Mouse (Mus musculus) forebrain, embryonic 12.5 days (tissue): ENCODE measurements at regions not wholly inside any gene's neighbourhood (a gene's known extent, or its start where the extent isn't known, plus 50 kb on each side); places are given as distances from the start of the nearest gene placed in this dataset.

ENCODE experiments used
- ATAC-seq: fragments of 200-750 bp; cut with Nextera tagmentation; 2 replicates; pipeline ENCODE4 v1.8.0; 2017; ENCODE audit warnings: moderate TSS enrichment; ENCODE audit not compliant: low FRiP score
- H3K27ac ChIP-seq: fragments of 300-500 bp; sonication (generic); 2 replicates; pipeline ENCODE4 v1.5.1; 2016; ENCODE audit warnings: mild to moderate bottlenecking
- H3K27me3 ChIP-seq: fragments of 300-500 bp; sonication (generic); 2 replicates; pipeline ENCODE4 v1.6.1; 2016; ENCODE audit warnings: mild to moderate bottlenecking
- H3K36me3 ChIP-seq: fragments of 300-500 bp; sonication (generic); replicated peaks from 2 replicates; pipeline ENCODE4 v1.6.1; 2016; ENCODE audit warnings: mild to moderate bottlenecking
- H3K4me1 ChIP-seq: fragments of 300-500 bp; sonication (generic); 2 replicates; pipeline ENCODE4 v1.6.1; 2016
- H3K4me2 ChIP-seq: fragments of 300-500 bp; sonication (generic); 2 replicates; pipeline ENCODE4 v1.6.1; 2016; ENCODE audit warnings: mild to moderate bottlenecking, moderate library complexity
- H3K4me3 ChIP-seq: fragments of 300-500 bp; sonication (generic); replicated peaks from 2 replicates; pipeline ENCODE4 v1.5.1; 2016; ENCODE audit warnings: mild to moderate bottlenecking
- H3K9ac ChIP-seq: fragments of 300-500 bp; sonication (generic); 2 replicates; pipeline ENCODE4 v1.6.1; 2016; ENCODE audit warnings: mild to moderate bottlenecking
- H3K9me3 ChIP-seq: fragments of 300-500 bp; sonication (generic); 2 replicates; pipeline ENCODE4 v1.6.1; 2016
- WGBS: fragments of 180-500 bp; shearing (Covaris S2); methylation state at CpG from one replicate; pipeline ENCODE4 v1.1.7; 2016; 5-methylcytosine and 5-hydroxymethylcytosine counted together

GRCm38 (mm10) chr9:9606322-9606721, 367.4 kb upstream of the Arhgap42 start:
- WGBS = 96% methylated on average over 1 of the region's 1 CpGs
- Histone ChIP-seq H3K27ac (no peak overlapping the region), H3K9me3 (no peaks in the 10 kb centered on the region), H3K4me2 (no peak overlapping the region), H3K4me1 (no peaks in the 10 kb centered on the region), H3K36me3 (no peaks in the 10 kb centered on the region), H3K9ac (no peak overlapping the region), H3K4me3 (no peak overlapping the region), H3K27me3 (no peaks in the 10 kb centered on the region)
- no peak for ATAC-seq

GRCm38 (mm10) chr9:9591263-9591662, 352.4 kb upstream of the Arhgap42 start:
- Histone ChIP-seq H3K9ac (no peak overlapping the region), H3K36me3 (no peaks in the 10 kb centered on the region)
- ATAC-seq = no peak

GRCm38 (mm10) chr9:9583011-9583605, 344.2 kb upstream of the Arhgap42 start:
- no peaks in the 10 kb centered on the region for H3K9me3 ChIP-seq
- H3K4me3 ChIP-seq = no peak overlapping the region
- H3K9ac ChIP-seq = no peak overlapping the region
- no peak; the same call in 1 of the 2 replicates for ATAC-seq
- H3K4me2 ChIP-seq = no peak overlapping the region
- no peaks in the 10 kb centered on the region for H3K36me3 ChIP-seq
- no peak overlapping the region for H3K27ac ChIP-seq
- no peaks in the 10 kb centered on the region for H3K27me3 ChIP-seq
- no peaks in the 10 kb centered on the region for H3K4me1 ChIP-seq
- 71% methylated on average over 2 of the region's 2 CpGs for WGBS

More at GRCm38 (mm10) chr9:9591263-9591662, 352.4 kb upstream of the Arhgap42 start:
- no peaks in the 10 kb centered on the region for H3K27me3 ChIP-seq
- no peak overlapping the region for H3K27ac ChIP-seq
- H3K4me3 ChIP-seq = no peak overlapping the region
- H3K9me3 ChIP-seq = no peaks in the 10 kb centered on the region
- H3K4me1 ChIP-seq = no peaks in the 10 kb centered on the region
- no peak overlapping the region for H3K4me2 ChIP-seq

- Histone ChIP-seq H3K27ac (no peak overlapping the region), H3K9ac (no peak overlapping the region), H3K4me3 (no peak overlapping the region), H3K36me3 (no peaks in the 10 kb centered on the region), H3K4me2 (no peak overlapping the region), H3K9me3 (no peaks in the 10 kb centered on the region), H3K27me3 (no peaks in the 10 kb centered on the region), H3K4me1 (no peaks in the 10 kb centered on the region)
- ATAC-seq = no peak
- 84% methylated on average over 3 of the region's 3 CpGs for WGBS
Observed at GRCm38 (mm10) chr9:9582301-9583010, 343.6 kb upstream of the Arhgap42 start.

GRCm38 (mm10) chr9:9568040-9568649, 329.2 kb upstream of the Arhgap42 start:
- H3K4me3 ChIP-seq = no peak overlapping the region
- 80% methylated on average over 5 of the region's 5 CpGs for WGBS
- no peak overlapping the region for H3K9ac ChIP-seq
- no peak overlapping the region for H3K4me2 ChIP-seq
- H3K27ac ChIP-seq = no peak overlapping the region
- ATAC-seq = no peak
- no peaks in the 10 kb centered on the region for H3K9me3 ChIP-seq
- no peaks in the 10 kb centered on the region for H3K27me3 ChIP-seq
- no peaks in the 10 kb centered on the region for H3K36me3 ChIP-seq
- H3K4me1 ChIP-seq = no peaks in the 10 kb centered on the region

- Histone ChIP-seq H3K27ac (no peak overlapping the region), H3K4me3 (no peak overlapping the region), H3K9ac (no peak overlapping the region), H3K4me2 (no peak overlapping the region), H3K27me3 (no peaks in the 10 kb centered on the region), H3K4me1 (no peaks in the 10 kb centered on the region), H3K9me3 (no peaks in the 10 kb centered on the region), H3K36me3 (no peaks in the 10 kb centered on the region)
- ATAC-seq = no peak
Observed at GRCm38 (mm10) chr9:9564551-9564950, 325.6 kb upstream of the Arhgap42 start.

GRCm38 (mm10) chr9:9548657-9549056, 309.8 kb upstream of the Arhgap42 start:
- no peak overlapping the region for H3K27ac ChIP-seq
- H3K9me3 ChIP-seq = no peaks in the 10 kb centered on the region
- no peak overlapping the region for H3K4me3 ChIP-seq
- no peak overlapping the region for H3K9ac ChIP-seq
- no peak for ATAC-seq
- H3K27me3 ChIP-seq = no peaks in the 10 kb centered on the region
- no peak overlapping the region for H3K4me2 ChIP-seq
- H3K4me1 ChIP-seq = no peaks in the 10 kb centered on the region
- no peaks in the 10 kb centered on the region for H3K36me3 ChIP-seq

GRCm38 (mm10) chr9:9547570-9547969, 308.7 kb upstream of the Arhgap42 start:
- no peak for ATAC-seq
- no peak overlapping the region for H3K9ac ChIP-seq
- no peak overlapping the region for H3K4me2 ChIP-seq
- H3K9me3 ChIP-seq = no peaks in the 10 kb centered on the region
- no peaks in the 10 kb centered on the region for H3K36me3 ChIP-seq
- H3K4me1 ChIP-seq = no peaks in the 10 kb centered on the region
- H3K4me3 ChIP-seq = no peak overlapping the region
- no peaks in the 10 kb centered on the region for H3K27me3 ChIP-seq
- 80% methylated on average over 3 of the region's 3 CpGs for WGBS
- no peak overlapping the region for H3K27ac ChIP-seq

GRCm38 (mm10) chr9:9547121-9547520, 308.2 kb upstream of the Arhgap42 start:
- H3K36me3 ChIP-seq = no peaks in the 10 kb centered on the region
- no peak overlapping the region for H3K9ac ChIP-seq
- H3K4me1 ChIP-seq = no peaks in the 10 kb centered on the region
- H3K27ac ChIP-seq = no peak overlapping the region
- H3K9me3 ChIP-seq = no peaks in the 10 kb centered on the region
- H3K4me3 ChIP-seq = no peak overlapping the region
- no peaks in the 10 kb centered on the region for H3K27me3 ChIP-seq
- no peak for ATAC-seq
- 73% methylated on average over 2 of the region's 2 CpGs for WGBS
- no peak overlapping the region for H3K4me2 ChIP-seq

- Histone ChIP-seq H3K27ac (no peak overlapping the region), H3K9ac (no peak overlapping the region), H3K27me3 (no peaks in the 10 kb centered on the region), H3K4me1 (no peaks in the 10 kb centered on the region), H3K4me3 (no peak overlapping the region), H3K4me2 (no peak overlapping the region), H3K9me3 (no peaks in the 10 kb centered on the region), H3K36me3 (no peaks in the 10 kb centered on the region)
- ATAC-seq = no peak
- 88% methylated on average over 2 of the region's 2 CpGs for WGBS
Observed at GRCm38 (mm10) chr9:9500345-9500744, 261.4 kb upstream of the Arhgap42 start.

GRCm38 (mm10) chr9:9493594-9494182, 254.8 kb upstream of the Arhgap42 start:
- WGBS = 68% methylated on average over 3 of the region's 3 CpGs
- H3K4me3 ChIP-seq = no peak overlapping the region
- no peaks in the 10 kb centered on the region for H3K9me3 ChIP-seq
- H3K27ac ChIP-seq = no peak overlapping the region
- H3K36me3 ChIP-seq = no peaks in the 10 kb centered on the region
- H3K4me1 ChIP-seq = no peaks in the 10 kb centered on the region
- no peaks in the 10 kb centered on the region for H3K27me3 ChIP-seq
- no peak for ATAC-seq
- H3K4me2 ChIP-seq = no peak overlapping the region
- no peak overlapping the region for H3K9ac ChIP-seq

- Histone ChIP-seq H3K9ac (no peak overlapping the region), H3K36me3 (no peaks in the 10 kb centered on the region), H3K27ac (no peak overlapping the region), H3K4me1 (no peaks in the 10 kb centered on the region), H3K4me2 (no peak overlapping the region), H3K27me3 (no peaks in the 10 kb centered on the region), H3K4me3 (no peak overlapping the region), H3K9me3 (no peaks in the 10 kb centered on the region)
- no peak for ATAC-seq
Observed at GRCm38 (mm10) chr9:9477145-9477544, 238.2 kb upstream of the Arhgap42 start.
